Mouse (Mus musculus) kidney, adult 8-10 months (tissue): Measurements from ENCODE around the gene Ptprc.
A peak's percentile ranks its signal among the peaks of the same experiment; 100 is the strongest.

Source experiments
- DNase-seq, 2 experiments: peaks; one replicate each; pipeline ENCODE4 v3.0.0; 2022

Ptprc gene

DNA sequence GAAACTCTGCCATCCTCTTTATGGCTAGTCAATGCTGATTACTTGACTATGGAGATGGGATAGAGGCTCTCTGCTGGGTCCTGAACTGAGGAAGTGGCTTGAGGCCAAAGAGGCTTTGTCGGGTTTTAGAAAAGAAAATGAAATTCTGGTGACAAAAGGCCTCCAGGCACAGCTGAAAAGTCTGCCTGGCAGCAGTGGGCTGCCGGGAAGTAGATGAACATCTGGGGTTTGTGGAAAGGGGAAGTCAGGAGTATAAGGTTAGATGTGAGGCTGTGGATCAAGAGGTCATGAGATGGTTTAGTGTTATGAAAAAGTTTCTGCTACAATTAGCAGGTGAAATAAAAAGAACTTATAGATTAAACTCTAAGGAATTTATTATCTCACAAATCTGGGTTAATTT lies 29.9 kb downstream of the Ptprc start:
- DNase-seq: no peak

DNA sequence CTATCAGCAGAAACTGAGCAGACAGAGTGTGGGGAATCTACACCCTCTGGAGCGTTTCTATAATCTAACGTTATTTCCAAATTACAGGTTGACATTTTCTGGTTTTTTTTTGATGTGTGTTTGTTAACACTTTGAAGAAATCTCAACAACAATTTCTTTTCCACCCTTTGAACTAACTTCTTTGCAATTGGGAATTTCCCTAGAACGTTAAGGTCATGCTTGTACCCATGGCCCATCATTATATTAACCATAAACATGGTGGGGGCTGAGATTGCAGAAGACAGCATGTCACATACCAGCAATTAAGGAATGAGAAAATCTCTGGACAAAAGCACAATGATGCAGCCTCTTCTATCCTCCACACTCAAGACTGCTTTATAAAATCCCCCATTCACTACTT lies 30.4 kb downstream of the Ptprc start:
- DNase-seq: no peak

DNA sequence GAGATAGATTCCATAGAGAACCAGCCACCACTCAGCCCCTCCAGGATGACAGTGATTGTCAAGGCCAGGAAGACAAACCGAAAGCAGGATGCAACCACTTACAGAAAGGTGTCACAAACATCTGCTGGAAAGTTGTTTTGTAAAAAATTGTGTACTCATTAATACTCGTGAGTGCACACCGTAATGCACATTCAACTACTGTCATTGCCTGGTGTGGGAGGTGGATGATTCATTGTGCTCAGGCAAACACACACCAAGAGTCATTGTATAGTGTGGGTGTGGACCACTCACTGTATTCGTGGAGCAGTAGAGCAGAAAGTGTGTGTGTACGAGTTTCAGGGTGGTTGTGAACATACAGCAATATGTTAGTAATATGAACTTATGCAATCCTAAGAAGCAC lies 31.1 kb downstream of the Ptprc start:
- DNase-seq: no peak

DNA sequence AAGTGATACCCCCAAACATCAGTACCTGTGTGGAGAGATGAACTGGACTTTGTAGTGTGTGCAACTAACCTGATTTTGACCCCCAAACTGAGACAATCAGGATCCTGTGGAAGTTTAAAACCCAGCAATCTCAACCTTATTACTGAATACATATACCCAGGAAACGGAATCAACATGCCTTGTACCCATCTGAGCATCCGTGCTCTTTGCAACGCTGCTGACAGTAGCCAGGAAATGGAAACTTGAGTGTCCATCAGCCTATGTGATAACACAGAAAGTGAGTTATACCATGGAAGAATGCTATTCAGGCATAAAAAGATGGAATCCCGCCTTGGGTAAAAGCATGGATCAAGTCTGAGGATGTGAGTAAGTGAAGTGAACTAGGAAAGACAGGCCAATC lies 34.7 kb downstream of the Ptprc start:
- no peak for DNase-seq

DNA sequence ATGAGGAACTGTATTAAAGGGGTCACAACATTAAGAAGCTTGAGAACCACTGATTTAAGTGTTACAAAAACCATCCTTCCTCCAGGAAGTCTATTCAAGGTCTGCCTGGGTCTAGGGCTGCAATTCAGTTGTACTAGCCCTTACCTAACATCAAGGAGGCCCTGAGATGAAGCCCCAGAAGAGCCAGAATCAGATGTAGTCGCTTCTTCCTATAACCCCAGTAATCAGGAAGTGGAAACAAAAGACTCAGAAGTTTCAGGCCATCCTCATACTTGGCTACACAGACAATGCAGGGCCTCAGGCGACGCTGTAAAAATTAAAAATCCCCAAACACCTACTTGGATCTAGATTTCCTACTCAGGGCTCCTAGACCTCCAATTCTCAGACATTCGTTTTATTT lies 37.8 kb downstream of the Ptprc start:
- DNase-seq: no peak

DNA sequence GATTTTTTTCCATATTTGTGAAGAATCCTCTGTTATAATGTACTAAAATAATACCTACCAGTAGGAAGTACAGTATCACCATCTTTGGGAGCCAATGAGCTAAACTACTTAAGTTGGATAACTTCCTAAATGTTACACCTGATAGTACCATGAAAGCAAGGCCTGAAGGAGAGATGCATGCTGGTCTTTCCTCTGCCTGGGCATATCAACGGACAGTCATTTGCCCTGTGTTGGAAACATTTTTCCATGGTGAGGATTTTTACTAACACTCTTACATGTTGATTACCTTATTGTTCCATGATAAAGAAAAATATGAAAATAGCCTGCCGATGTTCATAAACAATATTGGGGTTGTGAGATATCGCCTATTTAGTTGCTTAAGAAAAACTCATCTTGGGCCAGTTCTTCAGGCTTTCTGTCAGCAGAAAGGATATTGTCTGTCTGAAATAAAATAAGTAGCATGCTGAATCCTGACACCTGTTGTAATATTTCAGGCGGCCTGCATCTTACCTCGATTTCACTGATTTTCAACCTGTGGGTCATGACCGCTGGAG lies 38.4 kb downstream of the Ptprc start:
- no peak for DNase-seq

DNA sequence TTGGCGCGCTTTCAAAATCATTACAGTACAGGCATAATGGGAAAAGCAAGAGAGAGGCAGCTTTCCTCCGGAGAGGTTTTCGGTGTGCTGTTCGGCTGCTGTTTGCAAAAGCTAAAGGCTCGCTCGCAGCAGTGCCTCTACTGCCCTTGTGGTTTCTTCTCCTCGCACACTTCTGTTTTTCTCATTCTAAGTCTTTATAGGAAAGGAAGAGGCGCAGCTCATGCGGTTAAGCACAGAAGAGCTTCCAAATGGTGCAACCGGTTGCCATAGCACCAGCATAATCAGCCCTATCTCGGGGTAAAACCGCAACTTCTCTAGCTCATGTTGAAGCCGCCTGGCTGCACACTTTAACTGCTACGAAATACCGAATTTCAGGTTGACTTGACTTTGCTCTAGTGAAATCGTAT lies 39.1 kb downstream of the Ptprc start:
- peak; percentile 6 to 8 for DNase-seq

DNA sequence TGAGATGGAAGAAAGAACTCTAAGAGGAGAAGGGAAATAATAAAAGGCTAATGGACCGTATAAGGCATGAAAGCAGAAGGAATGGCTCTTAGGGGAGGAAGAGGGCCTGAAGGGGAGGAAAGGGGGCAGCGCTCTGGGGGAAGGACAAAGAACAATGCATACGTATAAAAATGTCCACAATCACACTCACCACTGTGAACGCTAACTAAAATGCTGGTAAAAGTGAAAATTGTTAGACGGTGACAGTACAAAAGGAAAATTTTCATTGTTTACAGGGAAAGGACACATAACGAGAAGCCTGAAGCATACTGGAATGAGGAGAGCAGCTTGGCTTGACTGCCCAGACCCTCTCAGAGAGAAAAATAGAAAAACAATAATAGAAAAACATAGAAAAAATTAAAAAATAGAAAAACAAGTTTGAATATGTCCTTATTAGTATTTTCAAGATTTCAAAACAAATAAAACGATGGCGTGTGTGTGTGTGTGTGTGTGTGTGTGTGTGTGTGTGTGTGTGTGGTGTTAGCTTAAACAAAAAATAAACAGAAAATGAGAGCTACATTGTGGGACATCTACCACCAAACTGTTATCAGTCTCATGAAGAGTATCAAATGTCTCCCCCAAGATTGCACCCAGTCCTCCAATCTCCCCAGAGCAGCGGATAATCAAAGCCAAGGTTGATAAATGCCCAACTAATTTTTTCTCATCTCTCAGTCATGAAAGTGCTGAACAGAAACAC lies 39.7 kb downstream of the Ptprc start:
- no peak for DNase-seq

DNA sequence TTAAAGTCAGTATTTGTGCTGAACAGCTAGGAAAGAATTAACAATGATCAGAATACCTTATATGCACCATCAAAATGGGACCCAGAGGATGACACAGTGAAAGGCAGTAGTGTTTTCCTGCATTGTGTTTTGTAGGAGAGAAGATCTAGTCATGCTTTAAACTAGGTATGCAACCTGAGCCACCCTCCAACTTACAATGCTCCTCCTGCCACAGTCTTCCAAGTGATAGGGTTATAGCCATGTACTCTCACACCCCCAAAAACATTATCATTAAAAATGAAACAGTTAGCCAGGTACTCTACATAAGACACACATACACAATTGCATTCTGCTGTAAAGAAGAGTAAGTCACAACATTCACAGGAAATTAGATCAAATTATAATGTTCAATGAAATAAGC lies 40.4 kb downstream of the Ptprc start:
- DNase-seq: no peak

DNA sequence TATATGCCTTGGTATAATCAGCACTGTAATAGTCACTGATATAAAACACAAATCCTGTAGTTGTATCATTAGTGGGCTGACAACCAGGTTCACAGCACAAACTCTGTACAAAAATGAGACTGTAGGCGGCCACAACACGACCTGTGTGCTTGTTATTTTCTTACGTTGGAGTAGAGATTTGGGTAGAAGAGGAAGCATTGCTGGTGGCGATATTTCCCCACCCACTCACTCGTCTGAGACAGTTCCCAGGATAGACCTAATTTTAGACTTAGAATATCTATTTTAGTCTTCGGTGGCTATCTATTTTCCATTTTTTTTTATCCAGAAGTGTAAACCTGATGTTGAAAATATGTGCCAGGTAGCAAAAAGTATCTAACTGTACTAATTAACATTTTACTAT lies 41.2 kb downstream of the Ptprc start:
- DNase-seq: no peak

DNA sequence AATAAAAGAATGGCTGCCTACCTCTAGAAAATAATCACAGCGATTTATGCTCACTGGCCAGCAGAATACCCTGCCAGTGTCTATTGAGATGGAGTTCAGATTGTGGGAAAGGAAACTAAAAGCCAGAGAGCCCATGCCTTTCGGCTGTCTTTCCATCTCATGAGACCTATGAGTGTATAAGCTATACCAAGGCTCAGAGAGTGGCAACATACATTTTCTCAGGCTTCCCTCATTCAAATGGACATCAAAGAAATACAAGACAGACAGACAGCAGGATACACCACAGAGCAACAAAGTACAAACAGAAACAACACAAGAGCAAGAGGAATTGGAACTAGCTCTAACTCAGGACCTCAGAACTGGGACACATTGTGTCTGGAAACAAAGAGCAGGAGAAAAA lies 43.8 kb downstream of the Ptprc start:
- no peak for DNase-seq

DNA sequence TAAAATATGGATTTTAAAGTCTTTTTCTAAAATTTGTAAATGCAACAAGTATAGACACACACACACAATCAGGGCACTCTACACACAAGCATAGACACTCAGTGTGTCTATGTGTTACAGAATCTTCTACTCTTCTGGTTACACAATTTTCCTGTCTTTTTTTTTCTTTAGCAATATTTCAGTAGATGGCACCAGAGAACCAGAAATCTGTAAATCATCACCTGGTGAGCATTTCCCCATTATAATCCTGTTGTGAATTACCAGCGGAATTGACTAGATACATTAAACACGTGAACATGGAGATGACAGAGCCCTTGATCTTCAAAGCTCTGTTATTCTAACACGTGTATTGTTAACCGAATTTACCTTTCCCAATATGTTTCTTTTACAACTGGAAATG lies 45.4 kb downstream of the Ptprc start:
- DNase-seq: no peak

DNA sequence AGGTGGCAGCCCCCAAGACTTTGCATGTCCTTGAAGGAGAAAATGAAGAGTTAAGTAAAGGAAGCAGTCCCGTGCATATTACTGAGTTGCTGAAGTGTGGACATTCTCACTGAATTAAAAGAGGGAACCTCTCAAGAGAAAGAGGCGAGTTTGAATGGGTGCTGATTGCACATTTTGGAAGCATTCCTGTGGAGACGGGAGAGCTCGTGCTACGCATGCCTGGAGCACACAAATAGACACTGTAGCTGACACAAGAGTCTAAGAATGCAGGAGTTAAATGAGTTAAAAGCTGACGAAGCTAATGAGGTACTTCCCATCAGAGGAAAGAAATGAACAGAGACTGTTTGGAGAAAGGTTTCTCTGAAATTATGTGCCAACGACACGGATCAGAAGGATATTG lies 48.7 kb downstream of the Ptprc start:
- DNase-seq: no peak

DNA sequence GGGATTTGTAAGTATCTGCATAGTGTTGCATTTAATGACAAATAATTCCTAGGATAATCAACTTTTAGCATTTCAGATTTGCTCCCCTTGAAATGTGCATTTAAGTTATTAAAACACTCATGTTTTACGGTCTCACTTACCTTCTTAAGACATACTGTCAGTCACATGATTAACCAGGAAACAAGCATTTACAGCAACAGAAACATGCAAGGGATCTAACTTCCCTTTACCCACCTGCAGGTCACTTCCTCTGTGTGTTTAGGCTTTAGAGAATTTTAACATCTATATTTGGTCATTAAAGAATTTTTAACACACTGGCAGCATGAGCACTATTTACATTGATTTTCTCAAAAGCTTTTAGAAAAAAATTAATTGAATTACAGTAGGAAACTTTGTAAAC lies 50.2 kb downstream of the Ptprc start:
- DNase-seq: no peak

DNA sequence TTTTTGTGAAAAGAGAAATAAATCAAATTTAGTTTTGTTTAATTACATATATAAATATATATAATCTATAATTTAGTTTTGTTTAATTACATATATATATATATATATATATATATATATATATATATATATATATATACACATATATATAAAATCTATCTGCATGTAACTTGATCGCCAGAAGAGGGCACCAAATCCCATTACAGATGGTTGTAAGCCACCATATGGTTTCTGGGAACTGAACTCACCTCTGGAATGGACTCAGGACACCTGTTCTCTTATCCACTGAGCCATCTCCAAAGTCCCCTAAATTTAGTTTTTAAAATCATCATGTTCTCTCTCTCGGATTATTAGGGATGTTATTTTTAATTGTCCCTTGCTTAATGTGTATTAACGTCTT lies 51.6 kb downstream of the Ptprc start:
- no peak for DNase-seq

DNA sequence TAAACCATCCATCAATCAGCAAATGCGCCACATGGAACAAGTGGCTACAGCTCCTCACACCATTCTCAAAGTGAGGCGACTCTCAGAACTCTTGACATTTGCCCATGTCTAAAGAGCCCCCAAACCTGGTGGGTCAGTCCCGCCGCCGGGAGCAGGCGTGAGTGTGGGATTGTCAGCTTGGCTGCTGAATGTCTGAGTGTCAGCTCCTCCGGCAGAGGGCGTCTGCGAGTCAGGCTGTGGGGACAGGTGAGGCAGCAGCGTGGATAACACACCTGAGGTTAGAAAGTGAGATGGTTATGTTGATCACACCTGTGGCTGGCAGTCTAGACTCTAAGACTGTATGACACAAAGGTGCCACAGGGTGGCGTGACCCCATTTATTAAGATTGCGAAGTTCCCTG lies 55.6 kb downstream of the Ptprc start:
- DNase-seq: no peak

DNA sequence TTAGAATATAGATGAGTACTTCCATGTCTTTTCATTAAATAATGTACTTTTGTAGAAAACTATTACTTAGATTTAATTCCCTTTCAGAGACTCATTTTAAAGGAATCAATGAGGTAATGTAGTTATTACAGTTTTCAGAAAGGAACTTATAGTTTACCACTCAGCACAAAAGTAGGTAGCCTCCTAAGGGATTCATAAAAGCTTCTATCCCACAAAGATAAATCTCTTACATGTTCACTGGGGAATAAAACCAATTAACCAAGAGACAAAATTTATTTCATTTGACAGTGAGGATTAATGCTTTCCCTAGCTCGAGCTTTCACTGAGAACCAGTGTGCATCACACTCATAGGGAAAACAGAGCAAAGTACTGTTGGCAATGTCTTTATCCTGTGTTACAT lies 82.3 kb downstream of the Ptprc start:
- no peak for DNase-seq

DNA sequence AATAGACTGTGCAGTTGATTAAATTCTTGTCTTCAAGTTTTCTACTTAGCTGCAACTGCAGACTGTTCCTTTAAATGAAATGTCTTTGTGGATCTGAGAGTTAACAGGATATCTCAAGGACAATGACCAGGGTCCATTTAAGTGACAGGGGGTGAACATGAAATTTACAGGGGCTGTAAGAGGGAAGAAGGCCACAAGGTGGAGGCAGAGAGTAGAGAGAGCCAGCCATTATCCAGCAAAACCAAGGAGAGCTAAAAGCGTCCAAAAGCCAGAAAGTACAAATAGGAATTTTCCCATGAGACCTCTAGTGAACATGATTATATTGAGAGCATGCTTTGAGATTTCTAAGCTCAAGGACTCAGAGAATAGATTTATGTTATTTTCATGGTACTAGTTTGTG lies 89.7 kb downstream of the Ptprc start:
- peak in 1 of 2 experiments; percentile 28 for DNase-seq

DNA sequence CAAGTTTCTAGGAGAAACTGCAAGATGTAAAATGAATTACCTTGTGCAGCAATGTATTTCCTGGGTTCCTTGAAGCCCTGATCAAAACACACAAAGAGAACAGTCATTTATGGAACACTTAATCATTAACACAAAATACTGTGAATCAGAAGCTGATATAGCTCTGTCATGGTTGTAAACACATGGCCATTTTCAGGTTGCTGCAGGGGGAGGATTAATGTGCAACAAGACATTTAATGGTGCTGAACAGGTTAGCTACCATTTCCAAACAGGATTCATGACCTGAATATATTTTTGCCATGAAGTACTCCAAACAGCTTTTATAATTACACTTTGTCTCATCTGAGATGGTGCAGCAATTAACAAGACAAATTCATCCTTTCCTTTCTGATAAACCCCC lies 91.8 kb downstream of the Ptprc start:
- peak in 1 of 2 experiments; percentile 11 for DNase-seq

DNA sequence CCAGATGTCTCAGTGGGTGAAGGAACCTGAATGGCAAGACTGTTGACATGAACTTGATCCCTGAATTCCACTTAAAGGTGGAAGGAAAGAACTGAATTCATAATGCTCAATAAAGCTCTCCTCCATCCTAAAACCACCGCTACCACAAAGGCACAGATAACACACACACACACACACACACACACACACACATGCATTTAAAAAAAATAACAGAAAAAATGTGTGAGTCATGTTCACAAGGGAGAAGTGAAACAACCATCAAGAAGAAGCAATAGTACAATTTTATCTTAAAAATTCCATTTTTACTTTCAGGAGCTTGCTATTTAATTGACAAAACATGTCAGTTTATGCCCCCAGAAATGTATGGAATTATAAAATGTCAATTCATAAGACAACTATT lies 95.2 kb downstream of the Ptprc start:
- no peak for DNase-seq

DNA sequence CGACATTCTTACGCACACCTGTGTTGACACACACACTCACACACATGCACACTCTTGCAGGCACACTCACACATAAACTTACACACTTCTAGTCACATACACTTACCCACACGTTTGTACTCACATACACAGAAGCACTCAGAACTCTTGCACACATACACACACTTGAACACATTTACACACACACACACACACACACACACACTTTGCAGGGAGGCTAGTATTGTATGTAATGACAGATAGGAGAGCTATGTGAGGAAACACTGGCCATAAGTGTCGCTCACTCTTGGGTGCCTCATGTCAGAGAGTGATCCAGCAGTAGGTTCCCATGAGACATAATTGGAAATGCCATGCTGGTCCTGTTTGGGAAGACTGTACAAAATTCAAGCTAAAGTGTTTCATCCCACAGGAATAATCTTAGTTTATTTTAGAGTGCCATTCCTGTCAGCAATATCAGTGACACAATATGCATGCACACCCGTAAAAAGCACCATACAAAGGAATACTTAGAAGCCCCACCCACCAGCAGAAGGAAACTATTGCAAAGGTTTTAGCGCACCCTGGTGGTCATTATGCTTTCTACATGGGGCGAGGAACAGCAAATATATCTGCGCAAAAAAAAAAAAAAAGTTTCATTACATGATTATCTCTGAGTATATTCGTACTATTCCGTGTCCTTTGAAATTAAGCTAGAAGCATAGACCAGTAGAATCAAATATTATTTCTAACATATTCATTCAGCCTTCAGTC lies 131.1 kb downstream of the Ptprc start:
- DNase-seq: peak; percentile 63 to 74

DNA sequence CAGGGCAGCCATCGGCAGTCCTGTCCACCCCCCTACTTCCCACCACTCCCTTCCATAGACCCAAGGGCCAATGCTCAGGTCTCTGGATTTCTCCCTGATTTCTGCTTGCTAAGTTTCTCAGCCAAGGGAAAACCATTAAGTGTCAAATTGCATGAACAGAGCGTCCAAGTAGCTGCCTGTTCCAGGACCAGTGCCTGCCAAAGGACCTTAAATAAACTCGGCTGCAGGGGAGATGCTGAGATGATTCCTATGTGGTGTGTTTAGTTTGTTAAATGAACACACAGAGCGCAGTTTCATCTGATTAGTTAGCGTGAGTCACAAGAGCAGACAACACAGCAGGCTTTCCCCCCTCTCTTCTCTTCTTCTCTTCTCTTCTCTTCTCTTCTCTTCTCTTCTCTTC lies 135.0 kb downstream of the Ptprc start:
- no peak for DNase-seq

DNA sequence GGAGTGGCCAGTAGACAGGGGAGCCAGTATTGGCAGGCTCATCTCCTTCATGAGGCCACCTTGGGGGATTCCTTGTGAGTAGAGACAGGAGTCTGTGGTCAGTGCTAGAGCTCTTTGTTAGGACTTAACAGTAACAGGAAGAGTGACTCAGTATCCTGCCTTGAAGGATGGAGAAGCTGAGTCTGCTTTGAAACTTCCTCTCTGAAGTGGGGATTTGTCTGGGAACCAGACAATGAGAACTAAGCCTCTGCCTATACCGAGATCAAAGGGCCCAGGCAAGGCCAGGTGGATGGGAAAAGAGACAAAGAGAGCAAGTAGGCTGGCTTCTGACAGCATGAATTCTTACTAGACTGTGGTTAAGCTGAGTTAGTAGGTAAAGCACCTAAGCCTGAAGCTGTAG lies 136.3 kb downstream of the Ptprc start:
- no peak for DNase-seq

DNA sequence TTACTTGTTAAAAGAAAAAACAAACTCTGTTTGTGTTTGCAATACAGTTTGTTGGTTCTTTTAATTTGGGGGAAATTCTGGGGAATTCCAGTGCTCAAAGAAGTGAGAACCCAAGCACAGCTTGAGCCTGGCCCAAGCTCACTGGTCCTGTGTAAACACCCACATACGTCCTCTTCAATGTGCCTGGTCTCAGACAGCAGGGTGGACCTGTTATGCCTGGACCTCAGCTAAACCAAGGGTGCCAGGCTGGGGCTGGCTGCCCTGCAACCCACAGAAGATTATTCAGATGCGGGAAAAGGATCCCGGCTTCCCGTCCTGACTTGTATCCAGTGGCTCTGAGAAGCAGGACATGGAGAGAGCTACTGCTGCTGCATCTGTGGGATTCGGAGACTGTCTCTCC lies 138.0 kb downstream of the Ptprc start:
- no peak for DNase-seq

DNA sequence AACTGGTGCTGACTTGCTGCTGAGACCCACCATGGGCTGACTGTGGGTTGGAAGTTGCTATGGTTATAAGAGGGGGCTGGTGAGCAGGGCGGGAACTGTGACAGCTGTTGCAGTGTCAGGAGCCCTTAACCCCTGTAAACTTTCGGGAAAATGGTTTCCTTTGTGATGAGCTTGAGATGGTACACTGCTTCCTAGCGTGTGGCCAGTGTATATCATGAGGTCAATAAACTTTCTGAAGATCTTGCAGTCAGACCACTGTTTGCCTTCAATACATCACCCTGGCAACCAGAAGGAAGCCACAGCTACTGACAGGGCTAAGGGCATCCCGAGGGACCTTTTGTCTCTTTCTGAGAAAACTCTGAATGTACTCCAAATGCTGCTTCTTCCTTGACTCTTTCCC lies 145.9 kb downstream of the Ptprc start:
- no peak for DNase-seq
